Mouse (Mus musculus): ENCODE measurements around the gene Abca1. TPM values are rescaled to one million over a fixed set of nuclear protein-coding genes. Genes with fewer than 3 reads are reported as not detected.

Gene Abca1
- polyA plus RNA-seq, 1 experiment from 2014 or later, result 1.6 TPM

DNA sequence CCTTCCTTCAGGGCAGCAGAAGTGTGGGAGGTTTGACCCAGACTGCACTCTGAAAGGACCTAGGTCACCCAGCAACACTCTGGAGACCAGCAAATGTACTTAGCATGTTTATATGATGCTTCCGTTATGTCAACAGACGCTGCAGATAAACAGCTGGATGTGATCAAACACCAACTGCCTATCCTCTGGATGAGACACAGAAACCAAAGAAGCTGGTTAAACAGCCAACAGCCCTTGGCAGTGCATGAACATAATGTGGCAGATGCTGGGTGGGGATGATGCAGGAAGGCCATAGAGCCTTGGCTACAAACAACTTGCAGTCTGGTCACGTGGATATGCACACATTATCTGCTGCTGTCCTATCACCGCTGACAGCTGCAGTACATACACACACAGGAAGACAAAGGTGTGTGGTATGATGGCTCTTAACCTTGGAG is 47.8 kb downstream of the Abca1 start:
- H3K27ac ChIP-seq (replicated peaks), result no peak overlapping the region
- ATAC-seq (ENCODE audit: low FRiP score, low TSS enrichment), result peak; percentile 57; the same call in 1 of the 2 replicates
- no peak overlapping the region for H3K9ac ChIP-seq (ENCODE audit: low read length)
- 46% methylated on average over 4 of the region's 4 CpGs for WGBS
- no peaks in the 10 kb centered on the region for H3K27me3 ChIP-seq (ENCODE audit: control insufficient read depth, insufficient read depth, low read length)
- no peak overlapping the region for H3K4me2 ChIP-seq (replicated peaks; ENCODE audit: low read depth)
- H3K4me1 ChIP-seq (replicated peaks; ENCODE audit: control insufficient read depth, insufficient read depth), result no peaks in the 10 kb centered on the region; the same call in 1 of the 2 replicates
- no peaks in the 10 kb centered on the region for H3K36me3 ChIP-seq (ENCODE audit: control insufficient read depth, insufficient read depth, low read length)
- no peaks in the 10 kb centered on the region for H3K9me3 ChIP-seq (ENCODE audit: control insufficient read depth, low read length)
- DNase-seq (ENCODE audit: low spot score), result no peak
- no peak for TF ChIP-seq EP300 (optimal IDR thresholded peaks at IDR 0.05)
- TF ChIP-seq CTCF (IDR thresholded peaks at IDR 0.05; ENCODE audit: low read depth), result no peak
- H3K4me3 ChIP-seq (ENCODE audit: low read depth, low read length), result no peak overlapping the region

DNA sequence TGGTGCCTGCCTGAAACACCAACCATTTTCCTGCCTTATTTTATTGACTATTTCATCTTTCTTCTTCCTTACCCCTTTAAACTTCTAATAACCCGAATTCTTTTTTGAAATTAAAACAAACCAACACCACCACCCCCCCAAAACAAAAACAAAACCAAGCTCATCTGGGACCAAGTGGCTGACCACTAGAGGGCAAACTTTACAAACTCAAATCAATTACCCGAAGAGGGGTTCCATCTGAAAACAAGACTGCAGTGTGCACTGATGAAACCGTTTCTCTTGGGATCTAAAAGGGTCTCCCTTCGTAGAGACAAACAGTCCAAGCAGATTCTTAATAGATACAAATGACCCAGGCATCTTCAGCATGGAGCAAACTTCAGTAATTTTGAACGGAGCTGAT is 49.3 kb downstream of the Abca1 start:
- ATAC-seq (ENCODE audit: low FRiP score, low TSS enrichment), result no peak
- H3K9ac ChIP-seq (ENCODE audit: low read length), result no peak overlapping the region
- TF ChIP-seq CTCF (IDR thresholded peaks at IDR 0.05; ENCODE audit: low read depth) (peak; percentile 78), EP300 (optimal IDR thresholded peaks at IDR 0.05) (no peak)
- WGBS, result 30% methylated on average over 5 of the region's 5 CpGs
- H3K27me3 ChIP-seq (ENCODE audit: control insufficient read depth, insufficient read depth, low read length), result no peaks in the 10 kb centered on the region
- H3K4me3 ChIP-seq (ENCODE audit: low read depth, low read length), result no peak overlapping the region
- no peak overlapping the region for H3K4me2 ChIP-seq (replicated peaks; ENCODE audit: low read depth)
- no peak overlapping the region for H3K27ac ChIP-seq (replicated peaks)
- H3K4me1 ChIP-seq (replicated peaks; ENCODE audit: control insufficient read depth, insufficient read depth), result no peaks in the 10 kb centered on the region; the same call in 1 of the 2 replicates
- no peaks in the 10 kb centered on the region for H3K9me3 ChIP-seq (ENCODE audit: control insufficient read depth, low read length)
- H3K36me3 ChIP-seq (ENCODE audit: control insufficient read depth, insufficient read depth, low read length), result no peaks in the 10 kb centered on the region
- DNase-seq (ENCODE audit: low spot score), result no peak

DNA sequence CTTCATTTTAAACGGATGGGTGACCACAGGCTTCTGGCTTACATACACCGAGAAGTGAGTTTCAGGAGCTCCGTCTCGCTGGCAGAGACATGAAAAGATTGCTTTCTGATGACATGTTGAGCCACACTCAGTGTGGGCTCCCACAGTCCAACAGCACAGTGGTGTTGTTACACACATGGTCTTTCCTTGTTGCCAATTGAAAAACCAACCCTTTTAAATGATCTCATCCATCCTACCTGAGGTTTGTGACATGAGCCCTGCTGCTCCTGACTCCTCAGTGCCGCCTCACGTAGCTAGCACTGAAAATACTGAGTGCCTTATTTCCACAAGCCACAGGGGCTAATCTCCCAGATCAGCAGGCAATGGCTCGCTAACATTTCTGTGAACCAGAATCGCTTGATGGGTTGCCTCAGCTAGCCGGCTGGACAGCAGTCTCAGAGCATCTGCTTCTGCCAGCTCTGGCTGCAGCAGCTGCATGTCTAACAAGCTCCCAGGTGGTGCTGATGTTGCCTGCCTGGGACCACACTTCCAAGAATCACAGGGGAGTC is 50.2 kb downstream of the Abca1 start:
- TF ChIP-seq EP300 (optimal IDR thresholded peaks at IDR 0.05) (no peak), CTCF (IDR thresholded peaks at IDR 0.05; ENCODE audit: low read depth) (no peak)
- 58% methylated on average over 9 of the region's 9 CpGs for WGBS
- DNase-seq (ENCODE audit: low spot score) (no peak), ATAC-seq (ENCODE audit: low FRiP score, low TSS enrichment) (no peak)
- Histone ChIP-seq H3K9ac (ENCODE audit: low read length) (no peak overlapping the region), H3K36me3 (ENCODE audit: control insufficient read depth, insufficient read depth, low read length) (no peaks in the 10 kb centered on the region), H3K9me3 (ENCODE audit: control insufficient read depth, low read length) (no peaks in the 10 kb centered on the region), H3K27ac (replicated peaks) (no peak overlapping the region), H3K4me2 (replicated peaks; ENCODE audit: low read depth) (no peak overlapping the region), H3K4me1 (replicated peaks; ENCODE audit: control insufficient read depth, insufficient read depth) (no peaks in the 10 kb centered on the region), H3K4me3 (ENCODE audit: low read depth, low read length) (no peak overlapping the region), H3K27me3 (ENCODE audit: control insufficient read depth, insufficient read depth, low read length) (no peaks in the 10 kb centered on the region)

DNA sequence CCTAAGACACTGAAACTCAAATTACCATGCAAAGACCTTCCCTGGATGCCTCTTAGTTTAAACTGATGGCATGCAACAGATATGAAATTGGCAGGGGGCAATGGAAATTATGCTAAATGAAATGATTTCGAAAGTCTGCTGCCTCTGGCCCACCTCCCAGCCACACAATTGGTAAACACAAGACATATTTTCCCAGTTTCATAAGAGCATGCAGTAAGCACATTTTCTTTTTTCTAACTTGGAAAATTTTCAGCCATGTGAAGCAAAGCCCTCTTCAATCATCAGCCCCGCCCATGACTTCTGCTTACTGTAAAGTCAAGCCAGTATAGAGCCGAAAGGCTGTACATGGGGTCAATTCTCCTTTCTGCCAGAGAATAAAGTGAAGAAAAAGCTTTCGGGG is 51.5 kb downstream of the Abca1 start:
- DNase-seq (ENCODE audit: low spot score), result no peak
- H3K4me2 ChIP-seq (replicated peaks; ENCODE audit: low read depth), result no peak overlapping the region
- H3K9ac ChIP-seq (ENCODE audit: low read length), result no peak overlapping the region
- ATAC-seq (ENCODE audit: low FRiP score, low TSS enrichment), result no peak; the same call in 1 of the 2 replicates
- no peak for TF ChIP-seq CTCF (IDR thresholded peaks at IDR 0.05; ENCODE audit: low read depth)
- no peak for TF ChIP-seq EP300 (optimal IDR thresholded peaks at IDR 0.05)
- H3K4me3 ChIP-seq (ENCODE audit: low read depth, low read length), result no peak overlapping the region
- no peaks in the 10 kb centered on the region for H3K36me3 ChIP-seq (ENCODE audit: control insufficient read depth, insufficient read depth, low read length)
- no peak overlapping the region for H3K27ac ChIP-seq (replicated peaks)
- H3K9me3 ChIP-seq (ENCODE audit: control insufficient read depth, low read length), result no peaks in the 10 kb centered on the region
- no peaks in the 10 kb centered on the region for H3K27me3 ChIP-seq (ENCODE audit: control insufficient read depth, insufficient read depth, low read length)
- H3K4me1 ChIP-seq (replicated peaks; ENCODE audit: control insufficient read depth, insufficient read depth), result no peaks in the 10 kb centered on the region
- WGBS, result 41% methylated on average over 4 of the region's 4 CpGs

DNA sequence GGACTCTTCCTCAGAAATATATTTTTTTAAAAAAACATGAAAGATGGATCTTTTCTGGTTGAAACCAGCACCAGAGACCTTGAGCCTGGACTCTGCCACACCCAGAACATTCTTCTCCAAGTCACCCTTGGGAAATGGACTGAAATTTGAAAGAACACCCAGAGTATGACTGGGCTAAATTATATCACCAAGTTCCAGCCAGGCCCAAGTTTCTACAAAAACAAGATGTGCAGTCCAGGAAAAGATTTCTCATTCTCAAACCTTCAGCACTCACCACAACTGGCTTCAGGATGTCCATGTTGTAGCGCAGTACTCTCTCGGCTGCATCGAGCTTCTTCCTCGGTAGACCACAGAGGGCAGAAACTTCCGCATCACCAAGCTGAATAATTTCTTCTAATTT is 53.0 kb downstream of the Abca1 start:
- no peaks in the 10 kb centered on the region for H3K9me3 ChIP-seq (ENCODE audit: control insufficient read depth, low read length)
- no peaks in the 10 kb centered on the region for H3K36me3 ChIP-seq (ENCODE audit: control insufficient read depth, insufficient read depth, low read length)
- H3K27me3 ChIP-seq (ENCODE audit: control insufficient read depth, insufficient read depth, low read length), result no peaks in the 10 kb centered on the region
- no peak overlapping the region for H3K4me3 ChIP-seq (ENCODE audit: low read depth, low read length)
- ATAC-seq (ENCODE audit: low FRiP score, low TSS enrichment) (no peak), DNase-seq (ENCODE audit: low spot score) (no peak)
- WGBS, result 96% methylated on average over 5 of the region's 5 CpGs
- H3K4me2 ChIP-seq (replicated peaks; ENCODE audit: low read depth), result no peak overlapping the region
- no peak overlapping the region for H3K9ac ChIP-seq (ENCODE audit: low read length)
- TF ChIP-seq EP300 (optimal IDR thresholded peaks at IDR 0.05), result no peak
- TF ChIP-seq CTCF (IDR thresholded peaks at IDR 0.05; ENCODE audit: low read depth), result no peak
- H3K4me1 ChIP-seq (replicated peaks; ENCODE audit: control insufficient read depth, insufficient read depth), result no peaks in the 10 kb centered on the region
- H3K27ac ChIP-seq (replicated peaks), result no peak overlapping the region

DNA sequence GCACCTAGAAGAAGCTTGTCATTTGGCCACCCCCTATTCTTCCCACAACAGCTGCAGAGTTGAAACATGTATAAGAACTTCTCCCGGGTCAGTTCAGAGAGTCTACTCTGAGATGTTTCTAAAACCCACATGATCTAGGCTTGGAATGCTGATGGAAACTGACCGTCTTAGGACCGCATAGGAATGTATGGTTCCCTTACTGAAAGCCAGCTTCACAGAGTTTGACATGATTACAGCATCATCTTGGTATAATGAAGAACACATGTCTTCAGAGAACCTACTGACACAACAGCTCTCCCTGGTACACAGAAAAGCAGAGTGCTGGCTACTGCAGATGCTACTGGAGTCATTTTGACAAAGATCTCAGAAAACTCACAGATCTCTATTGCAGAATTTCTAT is 53.6 kb downstream of the Abca1 start:
- no peak overlapping the region for H3K9ac ChIP-seq (ENCODE audit: low read length)
- H3K9me3 ChIP-seq (ENCODE audit: control insufficient read depth, low read length), result no peaks in the 10 kb centered on the region
- H3K27me3 ChIP-seq (ENCODE audit: control insufficient read depth, insufficient read depth, low read length), result no peaks in the 10 kb centered on the region
- no peak overlapping the region for H3K4me2 ChIP-seq (replicated peaks; ENCODE audit: low read depth)
- WGBS, result 84% methylated on average over 3 of the region's 3 CpGs
- H3K36me3 ChIP-seq (ENCODE audit: control insufficient read depth, insufficient read depth, low read length), result no peaks in the 10 kb centered on the region
- H3K4me3 ChIP-seq (ENCODE audit: low read depth, low read length), result no peak overlapping the region
- ATAC-seq (ENCODE audit: low FRiP score, low TSS enrichment) (no peak), DNase-seq (ENCODE audit: low spot score) (no peak)
- no peaks in the 10 kb centered on the region for H3K4me1 ChIP-seq (replicated peaks; ENCODE audit: control insufficient read depth, insufficient read depth)
- H3K27ac ChIP-seq (replicated peaks), result no peak overlapping the region
- TF ChIP-seq CTCF (IDR thresholded peaks at IDR 0.05; ENCODE audit: low read depth), result no peak
- no peak for TF ChIP-seq EP300 (optimal IDR thresholded peaks at IDR 0.05)
